In the genomic region with DNA sequence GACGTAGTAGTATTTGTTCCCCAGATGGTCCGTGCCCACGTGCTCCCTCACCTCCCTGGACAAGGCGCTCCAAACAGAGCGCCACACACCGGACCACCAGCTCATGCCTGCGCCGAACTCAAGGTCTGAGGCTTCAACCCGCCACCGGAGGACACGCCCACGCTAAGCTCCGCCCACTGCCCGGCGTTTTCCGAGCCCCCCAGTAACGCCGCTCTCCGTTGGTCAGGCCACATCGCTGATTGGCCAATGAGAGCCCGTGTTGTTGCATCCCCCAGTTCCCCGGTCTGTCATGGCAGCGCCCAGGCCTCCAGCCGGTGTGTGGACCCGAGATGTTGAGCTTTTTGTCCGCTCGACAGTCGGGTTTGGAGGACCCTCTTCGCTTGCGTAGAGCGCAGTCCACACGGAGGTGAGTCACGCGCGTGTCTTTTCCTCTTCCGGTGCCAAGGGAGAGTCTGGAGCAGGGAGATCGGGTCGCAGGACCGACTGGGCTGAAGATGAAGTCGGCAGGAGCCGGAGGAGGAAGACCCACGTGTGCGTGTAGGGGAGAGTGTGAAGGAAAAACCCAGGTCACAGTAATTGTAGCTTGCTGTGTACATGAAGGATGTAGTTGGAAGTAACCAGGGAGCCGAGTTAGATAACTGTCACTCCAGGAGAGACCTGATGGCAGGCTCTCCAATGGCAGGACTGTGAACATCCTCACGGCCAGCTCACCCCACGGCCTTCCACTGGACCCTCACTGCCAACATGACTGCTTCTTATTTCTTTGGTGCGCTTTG, we compare ENCODE assay signal across 1 mouse cellular context.
TF ChIP-seq lines count a peak whose summit lies in the region.

Gene Ndufaf2 (minus strand): TSS at position 159 of the 776 bp plus-strand sequence.
Gene Ercc8 (plus strand): TSS at position 267 of the 776 bp plus-strand sequence.

TF ChIP-seq in myocyte, 11 proteins besides CTCF, POLR2A, EP300 and RAD21 (continued from another document):
- TF ChIP-seq CEBPB (IDR thresholded peaks at IDR 0.05; ENCODE audit: insufficient read depth, poor library complexity, severe bottlenecking) (no peak), E2F4 (IDR thresholded peaks at IDR 0.05; ENCODE audit: insufficient read depth) (no peak), TCF3 (IDR thresholded peaks at IDR 0.05; ENCODE audit: insufficient read length, low read depth) (no peak), MAX (IDR thresholded peaks at IDR 0.05; ENCODE audit: low read depth) (peak; percentile 28), POLR2AphosphoS2 (IDR thresholded peaks at IDR 0.05; ENCODE audit: insufficient read length, low read depth) (peak; percentile 67)
